Mouse (Mus musculus) layer of hippocampus, postnatal 25 days (tissue): ENCODE data around the gene Ss18l2. TPM values are rescaled to one million over a fixed set of nuclear protein-coding genes. Genes with fewer than 3 reads are reported as not detected.

Source experiments
- DNase-seq, 2 experiments: peaks; one replicate each; pipeline ENCODE4 v3.0.0; 2022; ENCODE audit warnings: mixed read lengths in 2 of 2, low spot score in 1 of 2; ENCODE audit errors: extremely low spot score in 1 of 2
- total RNA-seq, 2 experiments: library from RNA; stranded (reverse); gene quantifications; 2 replicates each; pipeline ENCODE4 v1.2.3; 2021

Ss18l2 gene
- total RNA-seq, result 10 to 100 TPM; 80.2 to 90.3 TPM

- DNase-seq, result peak; percentile 83 to 97
Measured at GRCm38 (mm10) chr9:121709898-121710583, at the start of gene Ss18l2. Ss18l2 (plus strand) TSS chr9:121710329.

GRCm38 (mm10) chr9:121663467-121663866, 46.7 kb upstream of the Ss18l2 start:
- no peak for DNase-seq

GRCm38 (mm10) chr9:121664104-121664503, 46.0 kb upstream of the Ss18l2 start:
- no peak for DNase-seq

GRCm38 (mm10) chr9:121666957-121667630, 43.0 kb upstream of the Ss18l2 start:
- DNase-seq, result no peak

- no peak for DNase-seq
Measured at GRCm38 (mm10) chr9:121667822-121668221, 42.3 kb upstream of the Ss18l2 start.

- DNase-seq, result peak in 1 of 2 experiments; percentile 36
Measured at GRCm38 (mm10) chr9:121669348-121669791, 40.8 kb upstream of the Ss18l2 start.

GRCm38 (mm10) chr9:121671300-121671699, 38.8 kb upstream of the Ss18l2 start:
- DNase-seq, result no peak

GRCm38 (mm10) chr9:121672311-121672710, 37.8 kb upstream of the Ss18l2 start:
- no peak for DNase-seq

- no peak for DNase-seq
Measured at GRCm38 (mm10) chr9:121673716-121674115, 36.4 kb upstream of the Ss18l2 start.

- DNase-seq, result no peak
Measured at GRCm38 (mm10) chr9:121675011-121675410, 35.1 kb upstream of the Ss18l2 start.

GRCm38 (mm10) chr9:121675556-121675955, 34.6 kb upstream of the Ss18l2 start:
- DNase-seq, result no peak

GRCm38 (mm10) chr9:121677069-121677468, 33.1 kb upstream of the Ss18l2 start:
- DNase-seq, result no peak

- no peak for DNase-seq
Measured at GRCm38 (mm10) chr9:121677476-121677875, 32.7 kb upstream of the Ss18l2 start.

- peak in 1 of 2 experiments; percentile 45 for DNase-seq
Measured at GRCm38 (mm10) chr9:121679549-121679948, 30.6 kb upstream of the Ss18l2 start.

- DNase-seq, result no peak
Measured at GRCm38 (mm10) chr9:121681191-121681590, 28.9 kb upstream of the Ss18l2 start.

GRCm38 (mm10) chr9:121682037-121682680, 28.0 kb upstream of the Ss18l2 start:
- DNase-seq, result no peak

GRCm38 (mm10) chr9:121684702-121685101, 25.4 kb upstream of the Ss18l2 start:
- DNase-seq, result no peak

- DNase-seq, result peak in 1 of 2 experiments; percentile 45
Measured at GRCm38 (mm10) chr9:121690200-121690651, 19.9 kb upstream of the Ss18l2 start.

GRCm38 (mm10) chr9:121690734-121691133, 19.4 kb upstream of the Ss18l2 start:
- no peak for DNase-seq

GRCm38 (mm10) chr9:121694736-121695135, 15.4 kb upstream of the Ss18l2 start:
- no peak for DNase-seq

- DNase-seq, result no peak
Measured at GRCm38 (mm10) chr9:121696626-121697025, 13.5 kb upstream of the Ss18l2 start.
